Mouse (Mus musculus): ENCODE measurements around the gene F10.

F10 gene

GRCm38 (mm10) chr8:13060441-13061150 lies 23.5 kb downstream of the F10 start, which contains the start of gene Proz:
Gene Proz, plus strand, starts transcription at chr8:13060914.
- WGBS: 73% methylated on average over 17 of the region's 17 CpGs

- WGBS: 76% methylated on average over 16 of the region's 16 CpGs
These were observed 26.0 kb downstream of the F10 start for GRCm38 (mm10) chr8:13063112-13063511.

GRCm38 (mm10) chr8:13073255-13073654 lies 36.1 kb downstream of the F10 start:
- WGBS: 91% methylated on average over 11 of the region's 11 CpGs

- WGBS: 89% methylated on average over 8 of the region's 8 CpGs
These were observed 37.9 kb downstream of the F10 start for GRCm38 (mm10) chr8:13075044-13075443.

GRCm38 (mm10) chr8:13075579-13075978 lies 38.5 kb downstream of the F10 start:
- 92% methylated on average over 1 of the region's 1 CpGs for WGBS

GRCm38 (mm10) chr8:13077542-13077941 lies 40.4 kb downstream of the F10 start:
- WGBS: 54% methylated on average over 7 of the region's 7 CpGs

GRCm38 (mm10) chr8:13104691-13105086 lies 67.6 kb downstream of the F10 start:
- under 1% methylated on average over 45 of the region's 45 CpGs for WGBS

- WGBS: under 1% methylated on average over 79 of the region's 87 CpGs
These were observed 68.2 kb downstream of the F10 start, which contains the start of the genes Pcid2 and Cul4a for GRCm38 (mm10) chr8:13105087-13105881. Gene Pcid2, minus strand, starts transcription at chr8:13105459. Gene Cul4a, plus strand, starts transcription at chr8:13105621.

- WGBS: under 1% methylated on average over 52 of the region's 63 CpGs
These were observed 68.9 kb downstream of the F10 start for GRCm38 (mm10) chr8:13105908-13106551.
